Mouse (Mus musculus) olfactory bulb, adult 2 months (tissue): Measurements from ENCODE around the gene 2610021A01Rik.

Source experiments
- CTCF ChIP-seq: fragments of 200-500 bp; IDR thresholded peaks from 2 replicates; pipeline ENCODE4 v1.5.1; 2012; ENCODE audit warnings: low read depth, mild to moderate bottlenecking, low read length, moderate library complexity; ENCODE audit not compliant: insufficient read depth
- POLR2A ChIP-seq: fragments of 200-500 bp; IDR thresholded peaks from 2 replicates; pipeline ENCODE4 v1.6.1; 2012; ENCODE audit warnings: mild to moderate bottlenecking, low read depth, low read length, moderate library complexity; ENCODE audit not compliant: insufficient read depth

- TF ChIP-seq CTCF (no peak), POLR2A (peak; percentile 57; the same call in 1 of the 2 replicates)
These were observed at the start of gene 2610021A01Rik for GRCm38 (mm10) chr7:41599034-41599813.
